Mouse (Mus musculus): ENCODE measurements at regions not wholly inside any gene's neighbourhood (a gene's known extent, or its start where the extent isn't known, plus 50 kb on each side); places are given as distances from the start of the nearest gene placed in this dataset.

DNA sequence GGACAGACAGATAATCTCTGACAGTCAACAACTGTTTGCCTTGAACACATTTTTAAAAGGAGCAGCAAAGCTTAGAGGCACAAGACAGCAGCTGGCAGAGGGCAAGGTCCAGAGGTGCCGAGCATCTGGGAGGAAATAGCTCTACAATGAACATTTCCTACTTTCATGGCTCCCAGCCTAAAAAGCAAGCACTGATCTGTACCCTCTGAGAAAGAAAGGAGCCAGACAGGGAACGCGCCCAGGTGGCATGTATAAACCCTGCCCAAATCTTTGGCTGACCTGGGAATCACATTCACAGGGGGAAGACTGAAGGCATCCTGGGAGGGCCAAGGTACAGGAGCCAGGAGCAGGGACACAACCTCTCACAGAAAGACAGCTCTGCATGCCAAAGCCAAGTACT lies 371.2 kb upstream of the Tbx3 start:
- no peak for DNase-seq (ENCODE audit: low spot score in 2 of 2)

DNA sequence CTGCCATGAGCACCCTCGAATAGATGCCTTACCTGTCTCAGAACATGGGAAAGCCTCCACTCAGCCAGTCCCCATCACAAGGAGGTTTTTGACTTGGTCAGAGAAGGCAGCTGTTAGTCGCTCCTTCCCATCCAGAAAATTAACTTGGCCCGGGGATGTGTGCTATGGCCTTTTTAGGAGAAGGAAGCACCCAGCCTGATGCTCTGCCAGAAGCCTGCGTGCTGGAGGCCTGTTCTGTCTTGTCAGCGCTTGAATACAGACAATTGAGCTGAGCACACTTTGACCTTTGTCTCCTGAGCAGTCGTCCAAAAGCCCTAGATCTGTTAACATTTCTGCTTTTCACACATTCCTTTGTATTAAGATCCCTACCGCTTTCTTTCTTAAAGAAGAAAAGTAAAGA lies 370.4 kb upstream of the Tbx3 start:
- DNase-seq (ENCODE audit: low spot score in 2 of 2), result no peak

DNA sequence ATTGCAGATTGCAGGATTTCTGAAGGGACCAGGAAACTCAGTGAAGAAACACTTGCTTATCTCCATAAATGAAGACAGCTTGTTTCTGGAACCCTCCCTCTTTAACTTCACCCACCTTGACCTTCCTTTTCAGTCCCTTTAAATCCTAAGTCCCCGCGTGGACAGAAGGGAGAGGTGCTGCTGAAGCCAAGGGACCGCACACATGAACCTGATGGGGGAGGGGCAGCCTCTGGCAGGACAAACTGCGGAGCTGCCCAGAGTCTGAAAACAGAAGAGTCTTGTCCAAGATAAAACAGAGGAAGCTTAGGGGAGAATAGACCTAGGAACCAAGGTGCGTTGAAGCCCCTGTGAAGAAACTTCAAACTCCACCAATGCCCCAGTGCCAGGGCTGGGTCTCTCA lies 368.9 kb upstream of the Tbx3 start:
- DNase-seq (ENCODE audit: low spot score in 2 of 2), result no peak

DNA sequence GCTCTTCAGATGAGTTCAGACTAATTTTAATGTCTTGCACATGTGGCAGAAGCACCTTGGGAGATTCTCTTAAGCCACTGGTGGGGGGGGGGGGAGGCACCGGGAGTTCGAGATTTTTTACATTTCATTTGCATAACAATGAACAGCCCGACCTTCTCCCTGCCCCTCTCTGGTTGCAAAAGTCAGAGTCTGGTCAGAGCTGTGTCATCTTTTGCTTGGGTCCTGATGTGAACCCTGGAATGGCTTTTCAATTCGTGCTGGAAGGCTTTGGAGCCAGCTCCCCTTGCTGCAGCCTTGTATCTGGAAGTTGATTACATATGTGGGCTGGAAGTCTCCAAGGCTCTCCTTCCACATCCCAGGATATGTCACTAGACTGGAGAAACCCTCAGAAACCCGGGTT lies 365.7 kb upstream of the Tbx3 start:
- no peak for DNase-seq (ENCODE audit: low spot score in 2 of 2)

DNA sequence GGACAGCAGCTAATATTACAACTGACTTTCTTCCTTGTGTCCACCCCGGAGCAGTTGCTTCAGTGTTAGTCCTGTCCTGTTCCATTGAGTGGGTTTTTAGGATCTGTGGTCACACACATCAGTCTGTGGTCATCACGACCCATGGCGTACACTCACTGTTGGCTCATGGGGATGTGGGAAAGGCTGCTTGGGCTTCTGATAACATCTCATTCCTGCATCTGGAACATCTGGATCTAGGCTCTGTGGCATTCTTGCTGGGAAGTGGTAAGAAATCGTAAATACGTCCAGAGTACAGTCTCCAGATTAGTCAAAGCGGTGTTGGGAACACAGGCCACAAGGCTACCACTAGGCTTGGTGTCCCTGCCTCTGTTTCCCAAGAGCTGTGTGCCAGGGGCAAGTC lies 362.7 kb upstream of the Tbx3 start:
- no peak for DNase-seq (ENCODE audit: low spot score in 2 of 2)

DNA sequence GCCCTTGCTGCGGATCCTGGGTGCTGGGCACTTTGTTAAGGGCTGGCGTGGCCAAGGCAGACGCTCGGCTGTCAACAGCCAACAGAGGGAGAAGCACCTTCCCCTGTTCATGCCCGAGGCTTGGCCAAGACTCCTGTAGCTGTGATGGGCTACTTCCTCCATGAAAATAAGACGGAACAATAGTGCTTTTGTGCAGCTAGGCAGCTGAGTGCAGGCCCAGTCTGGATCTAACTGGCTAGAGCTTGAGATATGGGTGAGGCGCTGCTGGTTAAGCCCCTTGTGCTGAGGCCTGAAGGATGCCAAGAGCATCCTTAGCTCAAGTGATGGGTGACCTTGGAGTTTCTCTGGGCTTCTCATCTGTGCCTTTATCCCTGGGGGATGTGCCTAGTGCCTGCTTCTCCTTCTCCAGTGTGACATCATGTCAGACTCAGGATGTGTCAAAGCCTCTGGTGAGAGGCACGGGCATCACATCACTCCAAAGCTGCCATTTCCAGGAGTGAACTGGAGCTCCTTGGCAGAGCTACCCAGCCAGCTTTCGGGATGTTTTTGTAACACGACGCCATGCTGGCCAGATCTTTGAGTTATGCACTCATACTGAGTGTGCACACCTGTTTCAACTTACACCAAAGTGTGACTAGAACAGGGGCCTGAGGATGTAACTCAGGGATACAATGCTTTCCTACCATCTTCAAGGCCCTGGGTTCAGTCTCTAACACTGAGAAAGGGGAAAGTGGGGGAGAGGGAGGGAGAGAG lies 360.1 kb upstream of the Tbx3 start:
- no peak for DNase-seq (ENCODE audit: low spot score in 2 of 2)

DNA sequence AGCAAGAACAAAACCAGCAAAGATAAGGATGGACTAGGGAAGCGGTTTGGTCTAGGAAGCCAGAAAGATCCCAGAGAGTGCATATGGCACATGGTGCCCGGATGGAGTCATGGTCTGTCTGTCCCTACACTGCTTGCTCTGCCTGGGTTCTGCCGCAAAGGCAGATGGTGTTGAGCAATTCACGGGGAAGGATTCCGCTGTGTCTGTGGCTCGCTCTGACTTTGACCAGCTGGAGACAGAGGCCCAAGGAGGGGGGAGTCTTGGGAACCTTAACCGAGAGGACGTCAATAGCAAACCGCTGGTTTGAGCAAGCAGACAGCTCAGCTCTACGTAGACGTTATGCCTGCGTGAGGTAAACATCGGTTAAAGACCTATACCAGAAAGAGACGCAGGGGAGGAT lies 357.7 kb upstream of the Tbx3 start:
- no peak for DNase-seq (ENCODE audit: low spot score in 2 of 2)

DNA sequence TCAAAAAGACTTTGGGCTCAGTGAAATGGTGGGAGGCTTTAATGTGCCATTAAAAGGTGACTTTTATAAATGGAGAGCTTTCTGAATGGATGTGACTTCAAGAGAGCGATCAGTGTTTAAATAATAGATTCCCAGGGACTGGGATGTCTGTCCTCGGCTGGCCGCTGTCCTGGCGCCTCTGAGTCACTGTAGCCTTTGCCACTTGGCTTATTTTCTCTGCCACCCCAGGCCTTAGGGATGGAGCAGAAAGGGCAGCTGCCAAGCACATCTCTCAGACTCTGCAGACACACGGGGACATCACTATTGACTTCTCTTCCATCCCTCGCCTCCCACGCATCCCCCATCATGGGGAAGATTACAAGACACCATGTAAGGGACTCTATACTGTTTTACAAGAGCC lies 355.3 kb upstream of the Tbx3 start:
- DNase-seq (ENCODE audit: low spot score in 2 of 2), result no peak

DNA sequence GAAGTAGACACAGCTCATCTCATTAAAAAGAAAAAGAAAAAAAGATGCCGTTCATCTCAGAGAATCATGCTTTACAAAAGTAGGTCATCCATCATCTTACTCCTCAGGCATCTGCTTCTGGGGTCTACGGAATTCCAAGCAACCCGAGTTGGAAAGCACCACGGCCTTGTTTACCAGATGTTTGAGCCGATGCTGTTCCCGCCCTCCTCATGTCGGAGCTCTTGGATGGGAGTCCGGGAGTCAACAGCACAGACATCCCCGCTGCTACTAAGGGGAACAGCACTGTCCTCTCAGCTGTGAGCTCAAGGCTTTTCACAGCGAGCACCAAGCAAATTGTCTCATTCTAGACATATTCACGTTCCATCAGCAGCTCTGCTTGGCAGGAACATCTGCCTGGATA lies 352.9 kb upstream of the Tbx3 start:
- no peak for DNase-seq (ENCODE audit: low spot score in 2 of 2)

DNA sequence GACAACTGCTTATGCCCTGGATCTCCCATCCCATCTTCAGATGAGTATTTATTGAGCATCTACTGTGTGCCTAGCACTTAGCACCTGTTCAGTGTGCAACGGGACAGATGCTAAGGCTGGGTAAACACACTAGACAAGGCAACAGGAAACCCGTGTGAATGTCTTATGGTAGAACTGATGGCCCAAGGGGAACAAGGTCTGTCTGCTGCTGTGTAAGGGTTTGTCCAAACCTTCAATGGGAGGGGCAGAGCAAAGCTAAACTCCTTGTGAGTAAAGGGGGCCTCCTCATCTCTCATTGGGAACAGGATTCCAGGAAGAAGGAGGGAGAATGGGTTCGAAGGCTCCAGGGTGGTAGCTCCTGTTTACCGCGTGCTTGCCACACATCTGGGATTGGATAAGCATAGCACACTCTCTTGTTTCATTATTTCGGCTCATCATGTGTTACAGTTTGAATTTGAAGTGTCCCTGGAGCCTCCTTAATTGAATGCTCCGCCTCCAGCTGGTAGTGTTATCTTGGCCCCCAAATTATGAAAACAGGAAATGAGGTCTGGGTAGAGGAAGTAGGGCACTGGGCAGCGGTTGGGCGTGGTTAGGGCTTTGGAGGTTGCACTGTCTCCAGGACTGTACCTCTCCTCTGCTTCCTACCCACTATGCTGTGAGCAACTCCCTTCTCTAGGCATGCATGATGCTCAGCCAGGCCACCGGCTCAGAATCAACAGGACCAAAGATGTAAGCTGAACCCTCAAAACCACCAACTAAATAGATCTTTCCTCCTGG lies 348.9 kb upstream of the Tbx3 start:
- DNase-seq (ENCODE audit: low spot score in 2 of 2), result no peak

DNA sequence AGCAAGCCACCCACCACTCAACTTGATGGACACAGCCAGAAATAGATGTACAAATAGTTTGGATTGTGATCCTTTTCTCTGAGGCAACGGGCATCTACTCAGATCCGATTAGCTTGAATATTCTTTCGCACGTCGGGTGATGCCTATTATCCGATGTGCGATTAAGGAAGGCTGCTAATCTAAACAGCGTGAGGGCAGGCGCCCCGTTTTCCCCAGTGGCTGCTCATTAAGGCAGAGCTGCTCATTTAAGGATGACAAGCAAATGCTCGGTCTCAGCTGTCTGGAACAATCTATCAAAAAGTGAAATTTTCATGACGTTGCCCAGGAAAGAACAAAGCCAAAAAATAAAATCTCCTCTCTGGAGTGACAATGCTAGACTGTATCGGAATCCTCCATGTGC lies 348.1 kb upstream of the Tbx3 start:
- no peak for DNase-seq (ENCODE audit: low spot score in 2 of 2)

DNA sequence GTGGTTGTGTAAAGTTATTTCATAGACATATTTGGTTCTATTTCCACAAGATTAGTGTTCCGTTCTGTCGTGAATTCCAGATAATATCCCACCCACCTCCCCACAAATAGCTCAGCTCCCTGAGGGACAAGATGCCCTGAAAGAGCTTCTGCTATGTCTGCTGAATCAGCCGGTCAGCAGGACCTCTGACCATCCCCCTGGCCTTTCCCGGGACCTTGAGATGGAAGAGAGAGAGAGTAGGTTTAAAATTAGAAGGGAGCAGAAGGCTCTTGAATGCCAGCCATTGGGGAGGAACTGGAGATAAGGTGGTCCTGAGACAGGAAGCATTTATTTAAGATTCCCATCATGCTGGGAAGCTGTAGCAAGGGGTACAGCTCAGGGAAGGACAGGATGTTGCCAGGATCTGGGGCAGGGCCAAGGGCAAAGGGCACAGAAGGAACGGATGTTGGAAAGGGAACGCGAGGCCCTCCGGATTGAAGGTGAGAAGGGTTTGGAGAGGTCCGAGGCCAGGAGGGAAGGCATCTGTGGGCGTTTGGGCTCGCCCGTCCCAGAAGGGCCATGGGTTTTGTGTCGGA lies 344.7 kb upstream of the Tbx3 start:
- DNase-seq (ENCODE audit: low spot score in 2 of 2), result peak in 1 of 2 experiments; percentile 38

DNA sequence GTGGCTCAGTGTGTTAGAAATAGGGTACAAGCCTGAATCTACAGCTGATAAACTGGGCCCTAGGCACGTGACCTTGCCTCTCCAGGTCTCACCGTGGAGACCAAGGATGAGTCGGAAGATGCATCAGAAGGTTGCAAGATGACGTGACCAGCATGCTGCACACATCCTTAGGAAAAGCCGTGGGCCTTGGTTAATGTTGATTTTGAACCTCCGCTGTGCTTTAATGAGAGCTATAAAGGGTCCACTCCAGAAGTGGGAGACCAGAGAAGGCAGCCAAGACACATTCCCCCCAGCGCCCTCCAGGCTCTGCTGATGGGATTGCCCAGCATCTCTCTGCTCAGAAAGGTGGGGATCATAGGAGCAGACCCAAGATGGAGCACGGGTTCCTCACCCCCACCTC lies 343.6 kb upstream of the Tbx3 start:
- no peak for DNase-seq (ENCODE audit: low spot score in 2 of 2)

DNA sequence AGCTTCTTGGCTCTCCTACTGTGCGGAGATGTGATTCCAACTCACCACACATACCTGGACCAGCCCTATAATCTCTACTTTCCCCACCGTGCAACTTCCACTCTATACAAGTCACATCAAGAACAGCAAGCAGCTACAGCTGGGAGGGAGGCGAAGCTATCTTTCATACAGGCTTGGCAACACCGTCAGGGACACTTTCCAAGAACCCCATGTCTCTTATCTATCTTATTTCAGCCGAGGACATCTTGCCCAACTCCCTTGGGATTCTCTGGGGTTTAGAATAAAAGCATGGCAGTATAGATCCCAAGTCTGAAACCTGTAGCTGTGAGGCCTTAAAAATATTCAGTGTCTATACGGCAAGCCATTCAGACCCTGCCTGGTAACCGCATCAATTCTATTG lies 341.5 kb upstream of the Tbx3 start:
- DNase-seq (ENCODE audit: low spot score in 2 of 2), result no peak

DNA sequence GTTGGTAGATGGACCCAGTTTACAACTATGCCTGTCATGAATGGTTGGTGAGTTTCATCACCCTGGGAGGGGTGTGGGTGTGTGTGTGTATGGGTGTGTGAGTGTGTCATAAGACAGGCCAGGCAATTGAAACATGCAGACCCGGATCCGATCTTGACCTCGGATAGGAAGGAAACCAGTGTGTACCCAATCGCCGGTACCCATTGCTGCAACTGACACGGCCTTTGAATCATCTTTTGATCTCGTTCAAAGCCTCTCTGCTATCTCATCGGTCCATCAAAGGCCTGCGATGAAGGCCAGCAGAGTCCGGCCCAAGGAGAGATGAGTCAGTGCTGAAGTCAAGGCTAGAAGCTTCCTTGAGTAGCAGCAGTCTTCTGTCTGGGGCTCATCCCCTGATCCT lies 341.1 kb upstream of the Tbx3 start:
- no peak for DNase-seq (ENCODE audit: low spot score in 2 of 2)

DNA sequence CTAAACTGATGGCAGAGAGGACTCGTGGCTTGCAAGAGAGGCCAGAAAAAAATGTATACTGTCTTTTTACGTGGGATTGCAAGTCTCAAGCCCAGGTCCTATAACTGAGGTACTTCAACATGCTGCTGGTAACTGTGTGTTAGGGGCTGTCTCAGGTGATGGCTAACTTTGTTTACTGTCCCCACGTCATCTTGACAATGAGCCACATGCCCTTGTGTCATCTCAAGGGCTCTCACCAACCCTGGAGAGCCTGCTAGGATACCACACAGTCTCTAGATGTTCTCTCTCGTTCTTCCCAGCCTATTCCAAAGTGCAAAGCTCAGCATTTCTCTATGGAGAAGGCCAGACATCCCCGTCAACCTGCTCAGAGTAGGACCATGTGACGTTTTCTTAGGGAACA lies 340.6 kb upstream of the Tbx3 start:
- no peak for DNase-seq (ENCODE audit: low spot score in 2 of 2)

DNA sequence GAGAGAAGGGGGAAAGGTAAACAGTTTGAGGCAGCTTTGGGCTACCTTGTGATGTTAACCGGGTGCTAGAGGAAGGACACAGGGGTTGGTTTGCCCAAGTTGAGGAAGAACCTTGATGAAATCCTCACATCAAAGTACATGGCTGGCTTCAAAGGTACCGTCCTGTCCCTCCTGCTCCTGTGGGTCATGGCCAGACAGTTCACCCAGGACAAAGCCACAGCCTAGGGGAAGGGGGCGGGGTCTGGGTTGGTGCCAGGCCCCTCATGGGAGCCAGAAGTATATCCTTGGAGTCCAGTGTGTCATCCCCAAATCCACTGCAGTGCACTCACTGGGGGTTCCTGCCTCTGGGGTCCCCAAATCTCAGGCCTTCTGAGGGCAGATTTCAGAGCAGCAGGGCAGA lies 339.0 kb upstream of the Tbx3 start:
- DNase-seq (ENCODE audit: low spot score in 2 of 2), result no peak

DNA sequence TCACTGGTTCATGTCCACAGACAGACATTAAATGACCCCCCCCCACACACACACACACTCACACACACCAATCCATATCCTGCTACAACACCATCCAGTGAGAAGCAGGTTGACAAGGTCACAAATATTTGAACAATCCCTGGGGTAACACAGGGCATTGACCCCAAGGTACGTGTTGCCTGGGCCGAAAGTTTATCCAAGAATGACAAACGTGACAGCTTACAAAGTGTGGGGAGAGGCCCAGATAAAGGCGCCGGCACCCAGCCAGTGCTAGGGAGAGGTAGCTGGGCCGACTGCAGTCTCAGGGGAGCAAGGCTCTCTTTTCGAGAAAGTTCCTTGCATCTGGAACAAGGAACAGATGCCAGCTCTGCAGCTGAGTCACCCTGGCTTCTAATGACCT lies 337.8 kb upstream of the Tbx3 start:
- DNase-seq (ENCODE audit: low spot score in 2 of 2), result peak; percentile 22 to 56

DNA sequence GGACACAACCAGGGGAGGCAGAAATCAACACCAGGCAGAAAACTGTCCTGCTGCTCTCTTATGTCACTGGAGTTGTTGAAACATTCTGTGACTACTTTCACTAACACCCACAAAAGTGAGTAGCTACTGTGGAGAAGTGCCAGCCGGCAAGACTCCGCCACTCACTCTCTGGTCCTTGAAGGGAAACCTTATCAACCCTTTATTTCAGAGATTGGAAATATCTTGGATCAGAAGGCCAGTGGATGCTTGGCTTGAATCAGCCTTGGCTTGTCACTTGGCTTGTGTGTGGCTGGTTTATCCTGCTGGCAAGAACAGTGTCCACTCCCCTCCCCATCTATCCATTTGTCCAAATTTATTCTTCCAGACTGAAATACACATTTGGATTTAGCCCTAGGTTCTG lies 335.3 kb upstream of the Tbx3 start:
- DNase-seq (ENCODE audit: low spot score in 2 of 2), result no peak

DNA sequence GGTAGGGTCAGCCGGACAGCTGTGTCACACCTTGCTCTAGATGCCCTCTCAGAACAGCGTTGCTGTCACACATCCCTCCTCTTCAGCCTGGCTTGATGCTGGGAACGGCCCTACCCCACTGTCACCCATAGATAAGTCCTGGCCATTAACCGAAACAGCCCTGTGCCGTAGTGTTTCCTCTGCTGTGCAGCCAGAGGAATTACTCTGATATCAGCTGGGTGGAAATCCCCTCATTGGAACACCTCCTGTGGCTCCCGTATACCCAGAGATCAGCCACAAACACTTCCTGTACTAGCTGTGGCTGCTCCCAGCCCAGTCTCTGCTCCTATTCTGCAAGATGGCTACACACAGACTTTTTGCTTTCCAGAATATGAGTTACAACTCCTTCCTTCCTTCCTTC lies 334.5 kb upstream of the Tbx3 start:
- no peak for DNase-seq (ENCODE audit: low spot score in 2 of 2)

DNA sequence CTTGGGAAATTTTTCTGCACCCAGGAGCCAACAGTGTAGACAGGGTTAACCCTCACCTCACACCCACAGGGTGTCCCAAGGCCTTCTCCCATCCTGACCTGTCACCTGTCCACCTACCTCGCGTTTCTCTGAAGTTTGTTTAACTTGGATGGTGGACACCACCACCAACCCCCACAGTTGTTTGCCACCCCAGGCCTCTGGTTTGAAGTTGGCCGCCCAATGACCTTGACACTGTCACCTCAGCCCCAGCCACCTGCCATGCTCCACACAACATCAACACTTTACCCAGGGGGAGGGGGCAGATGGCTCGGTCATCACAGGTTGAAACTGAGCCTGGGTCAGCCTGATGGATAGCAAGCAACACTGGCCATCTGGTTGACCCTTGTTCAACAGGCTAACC lies 332.7 kb upstream of the Tbx3 start:
- DNase-seq (ENCODE audit: low spot score in 2 of 2), result no peak

DNA sequence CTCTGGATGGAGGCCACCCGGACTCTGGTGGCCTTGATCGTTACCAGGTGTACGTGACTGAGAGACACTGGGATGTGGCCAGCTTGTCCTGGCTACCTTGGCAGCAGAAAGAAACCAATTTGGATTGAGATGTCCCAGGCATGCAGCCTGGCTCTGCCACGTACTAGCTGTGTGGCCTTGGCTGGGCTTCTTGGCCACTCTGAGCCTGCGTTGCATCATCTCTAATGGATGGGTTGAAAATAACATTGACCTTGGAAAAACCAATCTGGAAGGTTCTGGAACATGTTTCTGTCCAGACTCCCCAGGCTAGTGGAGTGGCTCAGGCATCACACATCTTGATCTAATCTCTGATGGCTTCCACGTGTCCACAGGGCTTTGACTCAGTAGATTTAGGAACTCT lies 331.8 kb upstream of the Tbx3 start:
- DNase-seq (ENCODE audit: low spot score in 2 of 2), result no peak

DNA sequence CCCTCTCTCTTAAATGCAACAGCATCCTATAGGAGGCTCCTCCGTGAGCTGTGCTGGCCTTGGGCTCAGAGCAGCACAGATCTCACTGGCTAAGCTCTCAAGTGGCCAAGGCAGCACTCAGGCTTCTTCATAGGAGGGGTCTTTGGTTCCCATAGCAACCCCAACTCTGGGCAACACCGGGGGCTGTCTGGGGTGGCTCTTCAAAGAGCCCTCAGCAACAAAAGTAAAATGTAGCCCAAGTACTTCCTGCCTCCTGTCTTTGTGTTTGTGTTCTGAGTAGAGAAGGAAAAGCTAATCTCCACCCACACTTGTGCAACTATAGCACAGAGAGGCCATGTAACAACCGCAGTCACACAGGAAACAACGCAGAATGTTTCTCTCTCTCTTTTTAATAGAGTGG lies 322.2 kb upstream of the Tbx3 start:
- DNase-seq (ENCODE audit: low spot score in 2 of 2), result no peak
